Comparison of ENCODE assay signal across 8 mouse cellular contexts in genomic region chr7:126528166-126528577, GRCm38 (mm10). TPM values are rescaled to one million over a fixed set of nuclear protein-coding genes. Genes with fewer than 3 reads are reported as not detected.
DNase-seq lines count a peak whose midpoint lies in the region; ATAC-seq and TF ChIP-seq lines count a peak whose summit lies in the region.

No protein-coding gene starts in this region.

- H3K79me2 ChIP-seq in heart, adult 2 months (replicated peaks; ENCODE audit: control insufficient read depth, insufficient read depth, low read length): no peaks in the 10 kb centered on the region

- TF ChIP-seq CTCF in heart, adult 2 months (IDR thresholded peaks at IDR 0.05): peak; percentile 93
- peak; percentile 88 for TF ChIP-seq CTCF in midbrain, postnatal 0 days (IDR thresholded peaks at IDR 0.05)

- no peak overlapping the region for H3K4me3 ChIP-seq in heart, adult 2 months
- no peak overlapping the region for H3K4me3 ChIP-seq in midbrain, postnatal 0 days (ENCODE audit: low read depth, low read length)

- no peaks in the 10 kb centered on the region for H3K27me3 ChIP-seq in heart, adult 2 months (ENCODE audit: control insufficient read depth, insufficient read depth, low read length)
- no peaks in the 10 kb centered on the region for H3K27me3 ChIP-seq in midbrain, postnatal 0 days (ENCODE audit: insufficient read depth, low read length)

- no peak overlapping the region for H3K27ac ChIP-seq in heart, adult 2 months
- peak overlapping the region; percentile 39 for H3K27ac ChIP-seq in midbrain, postnatal 0 days (ENCODE audit: low read depth, low read length)

- TF ChIP-seq EP300 in heart, adult 2 months (IDR thresholded peaks at IDR 0.05; ENCODE audit: insufficient read depth, low read depth, low read length): no peak

- 8% methylated on average over 1 of the region's 1 CpGs for WGBS in heart, adult 2 months
- 0% methylated on average over 1 of the region's 1 CpGs for WGBS in midbrain, postnatal 0 days

- DNase-seq in cerebellum, adult 8-10 months: peak; percentile 26
- DNase-seq in A20 (ENCODE audit: low read depth, low spot score): peak; percentile 59
- DNase-seq in c-Kit-positive CD71-negative TER-119-negative erythroid progenitor cells, embryonic 14.5 days (ENCODE audit: low read depth): peak; percentile 35
- no peak for DNase-seq in heart, adult 2 months
- DNase-seq in kidney, postnatal 4 days: peak; percentile 12 to 31
- peak; percentile 89 for DNase-seq in midbrain, postnatal 0 days (ENCODE audit: low spot score)
- DNase-seq in urinary bladder, postnatal 36 days (ENCODE audit: low spot score in 2 of 2): no peak

- no peaks in the 10 kb centered on the region for H3K36me3 ChIP-seq in heart, adult 2 months (ENCODE audit: control insufficient read depth, insufficient read depth, low read length)
- no peaks in the 10 kb centered on the region for H3K36me3 ChIP-seq in midbrain, postnatal 0 days (ENCODE audit: insufficient read depth, low read length)

- intact Hi-C loops in heart, adult 2 months (cut with DNase I): loop anchor here (1.0 to 5.0 kb wide), 3 partner anchors 47 to 206 kb away; no protein-coding TSS in a partner anchor

- H3K4me1 ChIP-seq in heart, adult 2 months (ENCODE audit: control insufficient read depth, insufficient read depth, low read length): no peaks in the 10 kb centered on the region; the same call in 1 of the 2 replicates
- H3K4me1 ChIP-seq in midbrain, postnatal 0 days (ENCODE audit: insufficient read depth, low read length): no peaks in the 10 kb centered on the region

- no peaks in the 10 kb centered on the region for H3K9me3 ChIP-seq in midbrain, postnatal 0 days (ENCODE audit: low read length)

- no peak; the same call in 1 of the 2 replicates for ATAC-seq in cerebellum, adult (ENCODE audit: insufficient number of reproducible peaks, low FRiP score, low TSS enrichment)
- peak; percentile 52 for ATAC-seq in midbrain, postnatal 0 days (ENCODE audit: low FRiP score)

- no peak for TF ChIP-seq POLR2A in heart, adult 2 months (IDR thresholded peaks at IDR 0.05; ENCODE audit: insufficient read depth, low read depth, low read length)

- no peak overlapping the region for H3K4me2 ChIP-seq in midbrain, postnatal 0 days (ENCODE audit: low read depth, low read length, poor library complexity, severe bottlenecking)

- H3K9ac ChIP-seq in heart, adult 2 months (ENCODE audit: low read depth, low read length): no peak overlapping the region
- H3K9ac ChIP-seq in midbrain, postnatal 0 days (replicated peaks; ENCODE audit: low read length, poor library complexity, severe bottlenecking): no peak overlapping the region

RNA-seq across cellular contexts. Expression of gene Atxn2l, which starts 24.9 kb away (rescaled TPM):
- 10 to 100 TPM; 34.0 to 37.6 TPM for total RNA-seq in heart, adult 2 months (2021)
- 48.1 and 66.7 TPM in 2 replicates for polyA plus RNA-seq in heart, adult 2 months (2012; rRNA removed)
- 80.5 and 84.0 TPM in 2 replicates for total RNA-seq in midbrain, postnatal 0 days (2014; rRNA removed)
- polyA plus RNA-seq in midbrain, postnatal 0 days (2015; fragmentation: Nextera tagmentation; extraction: Ambion mirVana): 52.1 and 65.4 TPM in 2 replicates

RNA-seq across cellular contexts. Expression of gene Eif3c, which starts 38.0 kb away (rescaled TPM):
- total RNA-seq in heart, adult 2 months (2021): 100 to 1,000 TPM; 133 to 159 TPM
- 59.3 and 72.6 TPM in 2 replicates for polyA plus RNA-seq in heart, adult 2 months (2012; rRNA removed)
- 111 and 123 TPM in 2 replicates for total RNA-seq in midbrain, postnatal 0 days (2014; rRNA removed)
- polyA plus RNA-seq in midbrain, postnatal 0 days (2015; fragmentation: Nextera tagmentation; extraction: Ambion mirVana): 179 and 213 TPM in 2 replicates

RNA-seq across cellular contexts. Expression of gene Tufm, which starts 41.0 kb away (rescaled TPM):
- 100 to 1,000 TPM; 271 to 314 TPM for total RNA-seq in heart, adult 2 months (2021)
- polyA plus RNA-seq in heart, adult 2 months (2012; rRNA removed): 288 and 353 TPM in 2 replicates
- 68.6 and 86.2 TPM in 2 replicates for total RNA-seq in midbrain, postnatal 0 days (2014; rRNA removed)
- polyA plus RNA-seq in midbrain, postnatal 0 days (2015; fragmentation: Nextera tagmentation; extraction: Ambion mirVana): 101 and 106 TPM in 2 replicates

RNA-seq across cellular contexts. Expression of gene Sh2b1, which starts 52.9 kb away (rescaled TPM):
- 10 to 100 TPM; 42.5 to 46.1 TPM for total RNA-seq in heart, adult 2 months (2021)
- 58.2 and 59.2 TPM in 2 replicates for polyA plus RNA-seq in heart, adult 2 months (2012; rRNA removed)
- total RNA-seq in midbrain, postnatal 0 days (2014; rRNA removed): 41.3 and 46.8 TPM in 2 replicates
- polyA plus RNA-seq in midbrain, postnatal 0 days (2015; fragmentation: Nextera tagmentation; extraction: Ambion mirVana): 63.9 and 64.9 TPM in 2 replicates

RNA-seq across cellular contexts. Expression of gene Apobr, which starts 56.6 kb away (rescaled TPM):
- under 1 TPM; 0.32 to 0.39 TPM for total RNA-seq in heart, adult 2 months (2021)
- 0.47 and 1.1 TPM in 2 replicates for polyA plus RNA-seq in heart, adult 2 months (2012; rRNA removed)
- total RNA-seq in midbrain, postnatal 0 days (2014; rRNA removed): 0.38 TPM in 1 of 2 replicates, not detected in the other
- polyA plus RNA-seq in midbrain, postnatal 0 days (2015; fragmentation: Nextera tagmentation; extraction: Ambion mirVana): 0.58 and 0.82 TPM in 2 replicates

Comparison
In these comparisons a context has a peak if more than half of its experiments do, and no peak if none do; other contexts are left out.
1. DNase-seq: peak in cerebellum, adult 8-10 months (single experiment), A20 (single experiment), c-Kit-positive CD71-negative TER-119-negative erythroid progenitor cells, embryonic 14.5 days (single experiment), kidney, postnatal 4 days (2 of 2) and midbrain, postnatal 0 days (single experiment); none in heart, adult 2 months (0 of 2) and urinary bladder, postnatal 36 days (0 of 2).